Mouse (Mus musculus) monocyte, adult 59 days (primary cell): ENCODE results near the gene Appl1. TPM values are rescaled to one million over a fixed set of nuclear protein-coding genes. Genes with fewer than 3 reads are reported as not detected.

Experiments used
- total RNA-seq, 2 experiments: library from RNA; stranded (reverse); gene quantifications; one replicate each; pipeline ENCODE4 v1.2.4; 2023

The Appl1 gene
- 10 to 100 TPM; 24.8 to 26.4 TPM for total RNA-seq

DNA sequence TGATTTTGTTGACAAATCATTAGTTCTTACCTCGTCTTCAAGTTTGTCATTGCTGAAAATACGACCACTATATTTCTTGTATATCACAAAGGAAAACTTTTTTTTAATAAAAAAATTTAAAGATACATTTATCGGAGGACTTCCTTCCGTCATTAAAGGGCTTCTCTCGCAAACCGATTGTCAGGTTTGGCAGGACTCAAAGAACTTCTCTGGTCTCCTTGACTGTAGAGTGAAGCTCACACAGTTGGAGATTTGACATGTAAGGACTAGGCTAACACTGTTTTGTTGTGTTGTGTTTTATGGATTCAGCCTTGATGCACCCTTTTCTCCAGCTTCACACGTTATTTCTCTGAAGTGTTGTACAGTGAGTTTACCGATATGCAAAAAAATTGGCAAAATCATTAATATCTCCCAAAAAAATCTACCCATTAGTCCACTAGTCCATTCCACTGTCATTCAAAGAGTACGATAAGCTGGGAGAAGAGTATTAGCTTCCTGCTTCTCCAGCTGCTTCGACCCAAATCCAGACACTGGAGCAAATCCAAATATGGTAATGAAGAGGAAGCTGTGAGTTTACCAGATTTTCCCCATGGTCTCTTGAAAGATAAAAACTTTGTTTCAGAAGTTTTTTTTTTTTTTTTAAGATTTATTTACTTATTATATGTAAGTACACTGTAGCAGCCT lies at the start of gene Appl1:
Gene Appl1, minus strand, starts transcription at position 127 of the 684 bp plus-strand sequence.

DNA sequence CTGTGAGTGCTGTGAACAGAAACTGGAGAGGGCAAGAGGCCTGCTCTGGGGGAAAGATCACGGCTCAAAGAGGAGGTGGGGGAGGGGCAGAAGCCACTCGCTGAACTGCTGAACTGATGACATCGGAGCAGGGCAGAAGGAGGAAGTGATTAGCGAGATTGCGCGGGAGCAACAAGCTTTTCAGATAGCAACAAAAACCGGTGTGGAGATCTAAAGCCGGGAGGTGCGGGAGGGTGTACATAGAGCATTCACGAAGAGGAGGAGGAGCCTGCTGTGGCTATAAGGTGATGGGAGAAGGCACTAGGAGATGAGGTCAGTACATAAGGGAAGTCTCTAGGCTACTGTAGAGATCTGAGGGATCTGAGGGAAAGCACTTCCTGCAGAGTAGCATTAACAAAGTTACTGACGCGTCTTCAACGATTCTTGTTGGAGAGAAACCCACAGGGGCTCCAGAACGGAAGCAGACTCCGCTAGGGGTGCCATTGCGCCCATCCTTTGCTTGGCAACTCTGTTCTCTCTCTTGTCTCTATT lies 23.2 kb upstream of the Appl1 start, which contains the start of gene Hesx1:
Gene Hesx1, plus strand, starts transcription at position 206 of the 531 bp plus-strand sequence.

DNA sequence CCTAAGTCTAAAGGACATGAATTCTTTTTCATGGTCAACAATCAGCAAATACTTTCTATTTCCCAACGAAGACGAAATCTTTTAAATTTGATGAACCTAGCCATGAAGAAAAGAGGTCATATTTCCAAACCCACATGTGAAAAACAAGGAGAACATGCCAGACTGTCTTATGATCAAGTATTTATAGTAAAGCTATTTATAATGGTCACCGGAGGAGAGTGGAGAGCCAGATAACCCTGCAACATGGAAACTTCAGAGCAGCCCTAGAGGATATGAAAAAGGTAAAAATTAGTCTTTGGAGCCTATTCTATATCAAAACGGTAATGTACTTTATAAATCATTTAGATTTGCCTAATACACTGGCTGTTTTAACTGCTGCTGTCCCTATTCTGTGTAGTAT lies 76.6 kb downstream of the Appl1 start, which contains the start of gene Asb14:
Gene Asb14, plus strand, starts transcription at position 166 of the 400 bp plus-strand sequence.

Other genes with a start within 250 kb of the Appl1 start
- under 1 TPM in 1 of 2 experiments, not detected in 1; 0.55 TPM for gene Asb14, start 76.7 kb downstream of the Appl1 start, total RNA-seq
- gene Hesx1, start 23.2 kb upstream of the Appl1 start, total RNA-seq, result not detected
- 1 to 10 TPM in 1 of 2 experiments, under 1 TPM in 1; 0.88 to 2.3 TPM for gene Il17rd, start 67.7 kb upstream of the Appl1 start, total RNA-seq
- 100 to 1,000 TPM; 156 to 171 TPM for gene Arhgef3, start 143.7 kb upstream of the Appl1 start, total RNA-seq